Mouse (Mus musculus) heart, postnatal 10 days (tissue): ENCODE results near the gene Nfatc3. TPM values are rescaled to one million over a fixed set of nuclear protein-coding genes. Genes with fewer than 3 reads are reported as not detected.
A peak's percentile ranks its signal among the peaks of the same experiment; 100 is the strongest.

Experiments
- DNase-seq, 2 experiments: peaks; one replicate each; pipeline ENCODE4 v3.0.0; 2021
- intact Hi-C: fragments of 180-260 bp; cut with DNase I; formaldehyde crosslinking; loops from one replicate; pipeline ENCODE4 v1.15.1; 2025
- total RNA-seq, 2 experiments: library from RNA; stranded (reverse); gene quantifications; 2 replicates each; pipeline ENCODE4 v1.2.3; 2021

The Nfatc3 gene
- total RNA-seq, 2 experiments from 2014 or later = 26.5 to 27.3 TPM

- intact Hi-C loops = loop anchor here (1.0 to 5.0 kb wide), 3 partner anchors 25 to 262 kb away; no protein-coding TSS in a partner anchor
- no peak for DNase-seq
Measured at GRCm38 (mm10) chr8:106140191-106140590, 81.6 kb downstream of the Nfatc3 start.

- intact Hi-C loops = loop anchor here (1.0 to 5.0 kb wide), 4 partner anchors 24 to 262 kb away; no protein-coding TSS in a partner anchor
- peak; percentile 86 to 92 for DNase-seq
Measured at GRCm38 (mm10) chr8:106140769-106141168, 82.1 kb downstream of the Nfatc3 start.

GRCm38 (mm10) chr8:106145331-106145730 is 86.7 kb downstream of the Nfatc3 start:
- DNase-seq = peak in 1 of 2 experiments; percentile 26
- intact Hi-C loops = no loop called here

- intact Hi-C loops = no loop called here
- DNase-seq = no peak
Measured at GRCm38 (mm10) chr8:106146014-106146413, 87.4 kb downstream of the Nfatc3 start.

- intact Hi-C loops = no loop called here
- peak in 1 of 2 experiments; percentile 47 for DNase-seq
Measured at GRCm38 (mm10) chr8:106147868-106148565, 89.4 kb downstream of the Nfatc3 start.

- no peak for DNase-seq
- intact Hi-C loops = no loop called here
Measured at GRCm38 (mm10) chr8:106149025-106149424, 90.4 kb downstream of the Nfatc3 start.

- DNase-seq = peak; percentile 94 to 95
- intact Hi-C loops = no loop called here
Measured at GRCm38 (mm10) chr8:106149801-106150652, 91.4 kb downstream of the Nfatc3 start, which contains the start of gene Pla2g15. Pla2g15 (plus strand) TSS chr8:106150399.

GRCm38 (mm10) chr8:106150653-106151000 is 92.0 kb downstream of the Nfatc3 start:
- no peak for DNase-seq
- intact Hi-C loops = no loop called here

- intact Hi-C loops = no loop called here
- DNase-seq = peak in 1 of 2 experiments; percentile 20
Measured at GRCm38 (mm10) chr8:106151041-106151440, 92.4 kb downstream of the Nfatc3 start.

- intact Hi-C loops = no loop called here
- no peak for DNase-seq
Measured at GRCm38 (mm10) chr8:106152876-106153275, 94.2 kb downstream of the Nfatc3 start.

- no peak for DNase-seq
- intact Hi-C loops = no loop called here
Measured at GRCm38 (mm10) chr8:106157419-106157818, 98.8 kb downstream of the Nfatc3 start.

GRCm38 (mm10) chr8:106158381-106158780 is 99.7 kb downstream of the Nfatc3 start:
- intact Hi-C loops = no loop called here
- DNase-seq = peak; percentile 59 to 63

- intact Hi-C loops = no loop called here
- DNase-seq = no peak
Measured at GRCm38 (mm10) chr8:106159876-106160275, 101.2 kb downstream of the Nfatc3 start.

GRCm38 (mm10) chr8:106163251-106163650 is 104.6 kb downstream of the Nfatc3 start:
- no peak for DNase-seq
- intact Hi-C loops = no loop called here

- intact Hi-C loops = loop anchor here (2.0 kb wide), 1 partner anchor 25 kb away; no protein-coding TSS in a partner anchor
- DNase-seq = peak; percentile 71 to 83
Measured at GRCm38 (mm10) chr8:106165460-106165859, 106.8 kb downstream of the Nfatc3 start.

- intact Hi-C loops = loop anchor here (1.0 to 2.0 kb wide), 2 partner anchors 25 to 30 kb away; no protein-coding TSS in a partner anchor
- DNase-seq = peak; percentile 88 to 89
Measured at GRCm38 (mm10) chr8:106168356-106169016, 109.8 kb downstream of the Nfatc3 start, which contains the start of gene Slc7a6. Slc7a6 (plus strand) TSS chr8:106168857.

GRCm38 (mm10) chr8:106169017-106169933 is 110.6 kb downstream of the Nfatc3 start:
- intact Hi-C loops = loop anchor here (2.0 kb wide), 1 partner anchor 30 kb away; no protein-coding TSS in a partner anchor

GRCm38 (mm10) chr8:106169934-106170480 is 111.4 kb downstream of the Nfatc3 start:
- intact Hi-C loops = loop anchor here (2.0 kb wide), 1 partner anchor 29 kb away; no protein-coding TSS in a partner anchor
- DNase-seq = no peak

More at GRCm38 (mm10) chr8:106169017-106169933, 110.6 kb downstream of the Nfatc3 start:
- peak in 1 of 2 experiments; percentile 56 for DNase-seq

- intact Hi-C loops = no loop called here
- no peak for DNase-seq
Measured at GRCm38 (mm10) chr8:106173566-106173965, 114.9 kb downstream of the Nfatc3 start.
